Mouse (Mus musculus): ENCODE data around the gene H3f3b. TPM values are rescaled to one million over a fixed set of nuclear protein-coding genes. Genes with fewer than 3 reads are reported as not detected.

The H3f3b gene
- polyA plus RNA-seq (2015; fragmentation: Nextera tagmentation; extraction: Ambion mirVana): 1,343 and 1,357 TPM in 2 replicates

DNA sequence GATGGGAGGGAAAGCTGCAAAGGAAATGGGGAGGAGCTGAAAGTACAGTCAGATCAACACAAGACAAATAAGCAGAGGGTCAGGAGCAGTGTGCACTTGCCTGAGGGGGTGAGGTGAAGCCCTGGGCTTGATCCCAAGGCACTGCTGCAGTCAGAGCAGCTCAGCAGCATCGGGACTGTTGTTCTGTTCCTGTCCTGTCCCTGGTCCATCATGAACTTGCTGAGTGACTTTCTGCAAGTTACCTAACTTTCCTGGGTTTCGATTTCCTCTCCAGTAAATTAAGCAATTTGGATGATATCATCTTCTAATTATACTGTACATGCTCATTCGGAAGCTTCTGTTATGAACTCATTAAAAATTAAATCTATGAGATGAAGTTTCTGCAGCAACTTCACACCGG lies at the start of gene H3f3b:
H3f3b (minus strand) TSS at position 207 of the 400 bp plus-strand sequence.
- Histone ChIP-seq H3K36me3 (ENCODE audit: control insufficient read depth, insufficient read depth, low read length) (no peaks in the 10 kb centered on the region), H3K4me1 (replicated peaks; ENCODE audit: control insufficient read depth, insufficient read depth) (peaks cover 3% of the 10 kb centered on the region), H3K9me3 (ENCODE audit: control insufficient read depth, low read length) (no peaks in the 10 kb centered on the region), H3K27me3 (ENCODE audit: control insufficient read depth, insufficient read depth, low read length) (no peaks in the 10 kb centered on the region), H3K4me2 (replicated peaks; ENCODE audit: low read depth) (no peak within 1 kb of the TSS), H3K4me3 (ENCODE audit: low read depth, low read length) (no peak within 1 kb of the TSS), H3K9ac (ENCODE audit: low read length) (no peak within 1 kb of the TSS), H3K27ac (replicated peaks) (no peak within 1 kb of the TSS)
- ATAC-seq (ENCODE audit: low FRiP score, low TSS enrichment) (no peak), DNase-seq (ENCODE audit: low spot score) (no peak)
- WGBS: 71% methylated on average over 4 of the region's 4 CpGs
- TF ChIP-seq CTCF (IDR thresholded peaks at IDR 0.05; ENCODE audit: low read depth) (no peak), EP300 (optimal IDR thresholded peaks at IDR 0.05) (peak; percentile 29)

DNA sequence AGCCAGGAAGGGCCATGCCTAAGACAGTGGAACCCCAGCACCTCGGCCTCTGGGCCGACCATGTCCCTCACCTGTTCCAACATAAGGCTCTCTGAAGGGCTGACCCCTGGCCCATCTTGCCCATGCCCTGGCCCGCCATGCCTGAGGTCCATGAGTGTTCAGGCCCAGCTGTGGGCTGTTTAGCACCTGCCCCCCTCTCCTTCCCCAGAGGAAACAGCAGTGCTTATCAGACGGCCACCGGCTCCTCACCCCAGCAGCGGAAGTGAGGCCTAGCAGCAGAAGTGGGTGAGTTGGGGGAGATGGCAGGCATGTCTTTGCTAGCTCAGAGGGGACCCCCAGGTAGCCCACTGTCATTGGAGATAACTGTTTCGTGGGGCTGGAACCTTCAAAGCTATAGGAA lies 49.1 kb upstream of the H3f3b start:
- 0 out of 2 replicates have a peak overlapping the region, but pooled peaks have one; percentile 92 for H3K27ac ChIP-seq (replicated peaks)
- ATAC-seq (ENCODE audit: low FRiP score, low TSS enrichment) (no peak), DNase-seq (ENCODE audit: low spot score) (no peak)
- H3K9ac ChIP-seq (ENCODE audit: low read length): peak overlapping the region; percentile 53; the same call in 1 of the 2 replicates
- H3K36me3 ChIP-seq (ENCODE audit: control insufficient read depth, insufficient read depth, low read length): peaks cover 19% of the 10 kb centered on the region
- 0 out of 2 replicates have a peak, but pooled peaks cover 3% of the 10 kb centered on the region for H3K4me1 ChIP-seq (replicated peaks; ENCODE audit: control insufficient read depth, insufficient read depth)
- H3K4me3 ChIP-seq (ENCODE audit: low read depth, low read length): peak overlapping the region; percentile 24; the same call in 1 of the 2 replicates
- peak overlapping the region; percentile 55 for H3K4me2 ChIP-seq (replicated peaks; ENCODE audit: low read depth)
- no peaks in the 10 kb centered on the region for H3K27me3 ChIP-seq (ENCODE audit: control insufficient read depth, insufficient read depth, low read length)
- 76% methylated on average over 7 of the region's 7 CpGs for WGBS
- TF ChIP-seq EP300 (optimal IDR thresholded peaks at IDR 0.05): no peak
- H3K9me3 ChIP-seq (ENCODE audit: control insufficient read depth, low read length): no peaks in the 10 kb centered on the region

DNA sequence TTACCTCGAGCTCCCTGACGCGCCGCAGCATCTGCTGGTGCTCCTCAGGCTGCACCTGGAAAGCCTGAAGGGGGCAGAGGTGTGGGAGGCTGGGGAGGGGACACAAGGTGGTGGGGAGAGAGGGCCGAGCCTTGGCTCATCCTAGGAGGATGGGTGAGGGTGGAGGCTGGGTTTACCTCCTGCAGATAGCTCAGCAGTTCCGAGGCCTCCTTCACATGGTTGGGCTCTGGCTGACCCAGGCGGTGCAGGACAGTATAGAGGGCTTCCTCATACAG lies 48.4 kb upstream of the H3f3b start:
- TF ChIP-seq CTCF (IDR thresholded peaks at IDR 0.05; ENCODE audit: low read depth): no peak
- TF ChIP-seq EP300 (optimal IDR thresholded peaks at IDR 0.05): no peak
- Histone ChIP-seq H3K4me3 (ENCODE audit: low read depth, low read length) (no peak overlapping the region), H3K27ac (replicated peaks) (no peak overlapping the region), H3K36me3 (ENCODE audit: control insufficient read depth, insufficient read depth, low read length) (peaks cover 18% of the 10 kb centered on the region), H3K27me3 (ENCODE audit: control insufficient read depth, insufficient read depth, low read length) (no peaks in the 10 kb centered on the region), H3K4me2 (replicated peaks; ENCODE audit: low read depth) (no peak overlapping the region), H3K9ac (ENCODE audit: low read length) (no peak overlapping the region), H3K4me1 (replicated peaks; ENCODE audit: control insufficient read depth, insufficient read depth) (0 out of 2 replicates have a peak, but pooled peaks cover 3% of the 10 kb centered on the region), H3K9me3 (ENCODE audit: control insufficient read depth, low read length) (no peaks in the 10 kb centered on the region)
- ATAC-seq (ENCODE audit: low FRiP score, low TSS enrichment): no peak
- DNase-seq (ENCODE audit: low spot score): no peak
- WGBS: 51% methylated on average over 7 of the region's 7 CpGs

DNA sequence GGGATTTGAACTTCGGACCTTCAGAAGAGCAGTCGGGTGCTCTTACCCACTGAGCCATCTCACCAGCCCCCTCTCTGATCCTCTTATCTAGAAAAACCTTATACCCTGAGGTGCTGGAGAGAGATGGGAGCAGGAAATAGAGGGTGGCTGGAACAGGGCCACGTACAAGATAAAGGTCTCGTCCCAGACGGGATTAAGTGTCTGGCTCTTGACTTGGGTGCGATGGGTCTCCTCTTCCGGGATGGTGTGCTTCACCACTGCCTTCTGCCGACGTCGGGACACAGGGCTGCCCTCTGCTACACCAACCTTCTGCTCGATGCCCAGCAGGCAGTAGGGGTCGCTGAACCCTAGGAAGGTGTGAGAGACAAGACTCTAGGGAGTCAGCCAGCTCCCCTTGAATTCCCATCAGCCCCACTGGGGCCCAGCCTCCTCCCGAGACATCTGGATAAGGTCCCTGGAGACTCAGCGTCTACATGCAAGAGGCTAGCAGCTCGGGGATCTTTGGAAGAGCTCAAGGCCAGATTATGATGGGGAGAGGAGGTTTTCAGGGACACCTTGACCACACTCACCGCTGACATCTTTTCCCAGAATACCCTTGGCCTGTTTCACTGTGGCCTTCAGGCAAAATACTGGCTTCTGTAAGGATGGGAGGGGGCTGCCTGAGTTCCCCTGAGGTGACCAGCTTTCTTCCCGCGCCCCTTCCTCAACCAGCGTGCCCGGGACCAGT lies 47.9 kb upstream of the H3f3b start:
- WGBS: 51% methylated on average over 19 of the region's 20 CpGs
- Histone ChIP-seq H3K27ac (replicated peaks) (no peak overlapping the region), H3K4me3 (ENCODE audit: low read depth, low read length) (no peak overlapping the region), H3K9me3 (ENCODE audit: control insufficient read depth, low read length) (no peaks in the 10 kb centered on the region), H3K4me1 (replicated peaks; ENCODE audit: control insufficient read depth, insufficient read depth) (0 out of 2 replicates have a peak, but pooled peaks cover 3% of the 10 kb centered on the region), H3K9ac (ENCODE audit: low read length) (no peak overlapping the region), H3K27me3 (ENCODE audit: control insufficient read depth, insufficient read depth, low read length) (no peaks in the 10 kb centered on the region), H3K4me2 (replicated peaks; ENCODE audit: low read depth) (no peak overlapping the region), H3K36me3 (ENCODE audit: control insufficient read depth, insufficient read depth, low read length) (peaks cover 18% of the 10 kb centered on the region)
- TF ChIP-seq CTCF (IDR thresholded peaks at IDR 0.05; ENCODE audit: low read depth) (peak; percentile 23; the same call in 1 of the 2 replicates), EP300 (optimal IDR thresholded peaks at IDR 0.05) (no peak)
- DNase-seq (ENCODE audit: low spot score) (no peak), ATAC-seq (ENCODE audit: low FRiP score, low TSS enrichment) (no peak)

DNA sequence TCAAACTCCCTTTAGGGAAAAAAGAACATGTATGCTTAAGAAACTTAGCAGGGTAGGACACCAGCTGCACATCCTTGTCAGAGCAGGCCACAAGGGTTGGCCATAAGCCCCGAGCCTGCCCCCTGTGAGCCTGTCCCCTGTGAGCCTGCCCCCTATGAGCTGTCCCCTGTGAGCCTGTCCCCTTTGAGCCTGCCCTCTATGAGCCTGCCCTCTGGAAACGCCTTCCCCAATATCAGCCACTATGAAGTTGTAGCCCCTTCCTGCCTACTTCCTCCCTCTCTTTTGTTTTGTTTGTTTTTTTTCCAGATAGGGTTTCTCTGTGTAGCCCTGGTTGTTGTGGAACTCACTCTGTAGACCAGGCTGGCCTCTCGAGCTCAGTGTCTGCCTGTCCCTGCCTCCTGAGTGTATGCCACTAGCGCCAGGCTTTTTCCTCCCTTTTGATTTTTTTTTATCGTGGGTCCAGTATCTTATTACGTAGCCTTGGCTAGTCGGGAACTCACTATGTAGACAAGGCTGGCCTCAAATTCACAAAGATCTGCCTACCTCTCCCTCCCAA lies 46.8 kb upstream of the H3f3b start:
- no peak overlapping the region for H3K4me2 ChIP-seq (replicated peaks; ENCODE audit: low read depth)
- peaks cover 9% of the 10 kb centered on the region for H3K36me3 ChIP-seq (ENCODE audit: control insufficient read depth, insufficient read depth, low read length)
- H3K27me3 ChIP-seq (ENCODE audit: control insufficient read depth, insufficient read depth, low read length): no peaks in the 10 kb centered on the region
- H3K27ac ChIP-seq (replicated peaks): no peak overlapping the region
- H3K9me3 ChIP-seq (ENCODE audit: control insufficient read depth, low read length): no peaks in the 10 kb centered on the region
- 60% methylated on average over 7 of the region's 7 CpGs for WGBS
- DNase-seq (ENCODE audit: low spot score) (no peak), ATAC-seq (ENCODE audit: low FRiP score, low TSS enrichment) (no peak)
- H3K4me1 ChIP-seq (replicated peaks; ENCODE audit: control insufficient read depth, insufficient read depth): 0 out of 2 replicates have a peak, but pooled peaks cover 3% of the 10 kb centered on the region
- no peak for TF ChIP-seq CTCF (IDR thresholded peaks at IDR 0.05; ENCODE audit: low read depth)
- no peak for TF ChIP-seq EP300 (optimal IDR thresholded peaks at IDR 0.05)
- H3K4me3 ChIP-seq (ENCODE audit: low read depth, low read length): no peak overlapping the region
- H3K9ac ChIP-seq (ENCODE audit: low read length): no peak overlapping the region

DNA sequence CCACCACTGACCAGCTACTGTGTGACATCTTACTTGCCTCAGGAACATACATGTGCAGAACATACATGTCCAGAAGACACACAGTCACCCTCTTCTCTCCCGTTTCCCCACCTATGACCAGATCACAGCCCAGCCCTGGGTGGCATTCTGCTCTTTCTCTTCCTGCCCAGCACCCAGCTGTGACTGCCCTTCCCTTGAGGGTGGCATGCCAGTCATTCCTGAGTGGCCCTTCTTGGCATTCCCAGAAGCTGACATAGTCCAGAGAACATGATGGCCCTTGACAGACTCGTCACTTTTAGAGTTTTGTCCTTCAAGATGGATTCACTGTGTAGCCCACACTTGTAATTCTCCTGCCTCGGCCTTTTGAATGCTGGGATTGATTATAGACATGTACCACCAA lies 44.8 kb upstream of the H3f3b start:
- Histone ChIP-seq H3K27ac (replicated peaks) (no peak overlapping the region), H3K4me3 (ENCODE audit: low read depth, low read length) (no peak overlapping the region), H3K9me3 (ENCODE audit: control insufficient read depth, low read length) (no peaks in the 10 kb centered on the region), H3K27me3 (ENCODE audit: control insufficient read depth, insufficient read depth, low read length) (no peaks in the 10 kb centered on the region), H3K36me3 (ENCODE audit: control insufficient read depth, insufficient read depth, low read length) (no peaks in the 10 kb centered on the region), H3K4me1 (replicated peaks; ENCODE audit: control insufficient read depth, insufficient read depth) (no peaks in the 10 kb centered on the region), H3K9ac (ENCODE audit: low read length) (no peak overlapping the region), H3K4me2 (replicated peaks; ENCODE audit: low read depth) (no peak overlapping the region)
- 77% methylated on average over 3 of the region's 3 CpGs for WGBS
- TF ChIP-seq CTCF (IDR thresholded peaks at IDR 0.05; ENCODE audit: low read depth) (no peak), EP300 (optimal IDR thresholded peaks at IDR 0.05) (no peak)
- ATAC-seq (ENCODE audit: low FRiP score, low TSS enrichment) (no peak), DNase-seq (ENCODE audit: low spot score) (no peak)

All from stomach, postnatal 0 days (tissue).